Comparison of ENCODE assay signal across 8 mouse cellular contexts in the genomic region with DNA sequence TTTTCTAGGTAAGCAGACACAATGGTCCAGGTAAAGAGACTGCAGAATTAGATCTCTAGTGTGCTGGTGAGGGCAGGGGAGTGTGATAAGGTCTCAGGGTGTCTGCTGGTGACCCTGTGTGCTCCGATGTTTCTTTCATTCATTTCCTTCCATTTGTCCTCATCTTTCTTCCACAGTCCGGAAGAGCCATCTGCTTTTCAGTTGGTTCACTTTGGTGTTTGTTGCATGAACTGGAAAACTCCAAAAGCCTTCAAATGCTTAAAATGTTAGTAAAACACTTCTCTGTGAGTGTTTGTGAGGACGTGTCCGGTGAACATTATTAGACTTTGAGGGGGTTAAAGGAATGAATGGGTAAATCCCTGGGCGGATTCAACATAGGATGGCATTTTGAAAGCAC. TPM values are rescaled to one million over a fixed set of nuclear protein-coding genes. Genes with fewer than 3 reads are reported as not detected.
A peak's percentile ranks its signal among the peaks of the same experiment; 100 is the strongest.
DNase-seq lines count a peak whose midpoint lies in the region; ATAC-seq lines count a peak whose summit lies in the region.

No protein-coding gene starts in this region.

- peak overlapping the region; percentile 73 for H3K4me2 ChIP-seq in liver, embryonic 13.5 days

- H3K9me3 ChIP-seq in liver, embryonic 13.5 days (replicated peaks), result no peaks in the 10 kb centered on the region

- 43% methylated on average over 5 of the region's 5 CpGs for WGBS in liver, embryonic 13.5 days (ENCODE audit: insufficient replicate concordance)

- peak; percentile 21 for DNase-seq in embryo, embryonic 10 days (ENCODE audit: low spot score)
- no peak for DNase-seq in embryo, embryonic 10.5 days (ENCODE audit: low spot score)
- peak; percentile 13 for DNase-seq in thymus, postnatal 0 days (ENCODE audit: low spot score)
- DNase-seq in thymus, postnatal 10 days (ENCODE audit: low spot score in 2 of 2), result no peak
- no peak for DNase-seq in liver, embryonic 13.5 days
- DNase-seq in thymus, postnatal 36 days, result no peak
- no peak for DNase-seq in frontal cortex, adult 2 months (ENCODE audit: extremely low spot score in 1 of 2, low spot score in 1 of 2)
- DNase-seq in ovary, postnatal 10 days (ENCODE audit: low spot score), result no peak

- peaks cover 18% of the 10 kb centered on the region for H3K4me1 ChIP-seq in liver, embryonic 13.5 days (replicated peaks)

- no peaks in the 10 kb centered on the region for H3K36me3 ChIP-seq in liver, embryonic 13.5 days

- no peaks in the 10 kb centered on the region for H3K27me3 ChIP-seq in liver, embryonic 13.5 days

- ATAC-seq in liver, embryonic 13.5 days (ENCODE audit: low read depth), result no peak

- H3K4me3 ChIP-seq in liver, embryonic 13.5 days (replicated peaks), result peak overlapping the region; percentile 69

- H3K27ac ChIP-seq in liver, embryonic 13.5 days, result no peak overlapping the region

- H3K9ac ChIP-seq in liver, embryonic 13.5 days, result peak overlapping the region; percentile 59

RNA-seq across cellular contexts. Expression of a gene that starts 27.9 kb away (rescaled TPM):
- polyA plus RNA-seq in thymus, postnatal 0 days (2015; fragmentation: Nextera tagmentation; extraction: Ambion mirVana), result 1.5 and 1.6 TPM in 2 replicates
- polyA plus RNA-seq in liver, embryonic 13.5 days (2015; fragmentation: Nextera tagmentation; extraction: Ambion mirVana), result 0.08 and 0.10 TPM in 2 replicates
- 0.08 TPM in 1 of 2 replicates, not detected in the other for polyA plus RNA-seq in frontal cortex, adult 2 months (2012; rRNA removed)

RNA-seq across cellular contexts. Expression of a gene that starts 38.3 kb away (rescaled TPM):
- not detected in 2 replicates for polyA plus RNA-seq in thymus, postnatal 0 days (2015; fragmentation: Nextera tagmentation; extraction: Ambion mirVana)
- polyA plus RNA-seq in liver, embryonic 13.5 days (2015; fragmentation: Nextera tagmentation; extraction: Ambion mirVana), result not detected in 2 replicates
- 0.15 TPM in 1 of 2 replicates, not detected in the other for polyA plus RNA-seq in frontal cortex, adult 2 months (2012; rRNA removed)

Comparison
In these comparisons a context has a peak if more than half of its experiments do, and no peak if none do; other contexts are left out.
1. DNase-seq: peak in embryo, embryonic 10 days (single experiment) and thymus, postnatal 0 days (single experiment); none in embryo, embryonic 10.5 days (single experiment), thymus, postnatal 10 days (0 of 2), liver, embryonic 13.5 days (single experiment), thymus, postnatal 36 days (0 of 2), frontal cortex, adult 2 months (0 of 2) and ovary, postnatal 10 days (single experiment).